ENCODE assay signal across 23 mouse cellular contexts in the genomic region with DNA sequence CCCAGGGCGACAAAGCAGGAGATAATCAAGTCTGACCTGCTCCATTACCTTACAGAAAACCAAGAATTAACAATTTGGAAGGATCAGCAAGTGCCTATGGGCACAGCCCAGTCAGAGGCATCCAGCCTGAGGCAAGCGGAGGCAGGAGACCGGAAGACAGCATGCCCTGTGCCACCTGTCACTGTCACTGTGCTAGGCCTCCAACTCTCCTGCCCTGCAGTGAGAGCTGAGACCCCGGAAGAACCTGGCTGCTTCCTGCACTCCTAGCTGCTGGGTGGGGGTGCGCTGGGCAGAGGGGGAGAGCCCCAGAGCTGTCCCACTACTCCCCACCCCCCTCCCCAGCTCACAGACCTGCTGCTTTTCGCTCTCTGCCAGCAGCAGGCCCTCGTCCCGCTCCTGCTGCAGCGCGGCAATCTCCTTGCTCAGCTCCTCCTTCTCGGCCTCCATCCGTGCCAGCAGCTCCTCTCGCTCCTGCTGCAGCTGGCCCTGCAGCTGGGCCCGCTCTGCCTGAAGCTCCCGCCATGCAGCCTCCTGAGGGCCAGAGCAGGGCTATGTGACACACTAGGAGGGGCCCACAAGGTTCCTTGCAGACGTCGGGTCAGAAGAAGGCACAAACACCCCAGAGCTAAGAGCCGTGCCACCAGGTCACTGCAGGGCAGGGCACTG. TPM values are rescaled to one million over a fixed set of nuclear protein-coding genes. Genes with fewer than 3 reads are reported as not detected.
DNase-seq lines count a peak whose midpoint lies in the region; ATAC-seq lines count a peak whose summit lies in the region.
"Had no signal": no experiment of that assay in that cellular context is flagged by ENCODE, and none has a peak within 500 bp of the region (broad histone marks: within the 10 kb centered on the region; RNA-seq: fewer than 3 reads in every experiment).

No protein-coding gene starts in this region.

- no peak overlapping the region for H3K27ac ChIP-seq in forebrain, embryonic 13.5 days
- no peak overlapping the region for H3K27ac ChIP-seq in forebrain, embryonic 15.5 days (replicated peaks)
- H3K27ac ChIP-seq in hindbrain, embryonic 10.5 days: 0 out of 2 replicates have a peak overlapping the region, but pooled peaks have one; percentile 25
- no peak overlapping the region for H3K27ac ChIP-seq in hindbrain, embryonic 12.5 days
- peak overlapping the region; percentile 48 for H3K27ac ChIP-seq in embryonic facial prominence, embryonic 10.5 days (replicated peaks)
- H3K27ac ChIP-seq in embryonic facial prominence, embryonic 12.5 days: no peak overlapping the region
- H3K27ac ChIP-seq: heart, embryonic 15.5 days; intestine, embryonic 15.5 days; left cerebral cortex, adult 2 months; liver, embryonic 12.5 days; neural tube, embryonic 13.5 days had no signal

- H3K36me3 ChIP-seq in forebrain, embryonic 13.5 days (ENCODE audit: poor library complexity, severe bottlenecking): peaks cover 84% of the 10 kb centered on the region
- H3K36me3 ChIP-seq in forebrain, embryonic 15.5 days: peaks cover 16% of the 10 kb centered on the region; the same call in 1 of the 2 replicates
- peaks cover 95% of the 10 kb centered on the region for H3K36me3 ChIP-seq in hindbrain, embryonic 10.5 days
- peaks cover 82% of the 10 kb centered on the region for H3K36me3 ChIP-seq in hindbrain, embryonic 12.5 days
- peaks cover 95% of the 10 kb centered on the region for H3K36me3 ChIP-seq in embryonic facial prominence, embryonic 10.5 days (replicated peaks)
- H3K36me3 ChIP-seq in embryonic facial prominence, embryonic 12.5 days: peaks cover 71% of the 10 kb centered on the region
- H3K36me3 ChIP-seq: heart, embryonic 15.5 days; intestine, embryonic 15.5 days had no signal

- peak; percentile 10; the same call in 1 of the 2 replicates for ATAC-seq in forebrain, embryonic 13.5 days
- ATAC-seq in forebrain, embryonic 15.5 days (replicated peaks): no peak
- no peak for ATAC-seq in hindbrain, embryonic 12.5 days (ENCODE audit: low FRiP score)
- no peak for ATAC-seq in embryonic facial prominence, embryonic 12.5 days (ENCODE audit: insufficient number of reproducible peaks, insufficient read depth, low FRiP score, low TSS enrichment)
- ATAC-seq: liver, embryonic 12.5 days had no signal

- WGBS in forebrain, embryonic 13.5 days: 91% methylated on average over 18 of the region's 18 CpGs
- WGBS in forebrain, embryonic 15.5 days: 82% methylated on average over 18 of the region's 18 CpGs
- WGBS in hindbrain, embryonic 10.5 days: 90% methylated on average over 18 of the region's 18 CpGs
- 90% methylated on average over 17 of the region's 18 CpGs for WGBS in hindbrain, embryonic 12.5 days
- 88% methylated on average over 18 of the region's 18 CpGs for WGBS in embryonic facial prominence, embryonic 10.5 days
- WGBS in embryonic facial prominence, embryonic 12.5 days: 88% methylated on average over 18 of the region's 18 CpGs

- H3K9me3 ChIP-seq in forebrain, embryonic 13.5 days (replicated peaks): no peaks in the 10 kb centered on the region
- H3K9me3 ChIP-seq in forebrain, embryonic 15.5 days: no peaks in the 10 kb centered on the region
- H3K9me3 ChIP-seq in hindbrain, embryonic 10.5 days: no peaks in the 10 kb centered on the region
- no peaks in the 10 kb centered on the region for H3K9me3 ChIP-seq in hindbrain, embryonic 12.5 days (replicated peaks)
- no peaks in the 10 kb centered on the region for H3K9me3 ChIP-seq in embryonic facial prominence, embryonic 10.5 days
- no peaks in the 10 kb centered on the region for H3K9me3 ChIP-seq in embryonic facial prominence, embryonic 12.5 days
- H3K9me3 ChIP-seq: embryonic facial prominence, embryonic 13.5 days; heart, embryonic 15.5 days; intestine, embryonic 15.5 days; liver, embryonic 12.5 days; megakaryocyte, embryonic 14.5 days; neural tube, embryonic 13.5 days had no signal

- no peak overlapping the region for H3K4me3 ChIP-seq in forebrain, embryonic 13.5 days
- no peak overlapping the region for H3K4me3 ChIP-seq in forebrain, embryonic 15.5 days
- H3K4me3 ChIP-seq in hindbrain, embryonic 10.5 days: no peak overlapping the region
- no peak overlapping the region for H3K4me3 ChIP-seq in hindbrain, embryonic 12.5 days
- no peak overlapping the region for H3K4me3 ChIP-seq in embryonic facial prominence, embryonic 10.5 days
- no peak overlapping the region for H3K4me3 ChIP-seq in embryonic facial prominence, embryonic 12.5 days
- H3K4me3 ChIP-seq: embryonic facial prominence, embryonic 13.5 days; heart, embryonic 15.5 days; intestine, embryonic 15.5 days; left cerebral cortex, adult 2 months; liver, embryonic 12.5 days; megakaryocyte, embryonic 14.5 days; neural tube, embryonic 13.5 days had no signal

- peaks cover 10% of the 10 kb centered on the region; the same call in 1 of the 2 replicates for H3K4me1 ChIP-seq in forebrain, embryonic 13.5 days
- H3K4me1 ChIP-seq in forebrain, embryonic 15.5 days: peaks cover 4% of the 10 kb centered on the region
- peaks cover 7% of the 10 kb centered on the region; the same call in 1 of the 2 replicates for H3K4me1 ChIP-seq in hindbrain, embryonic 10.5 days (replicated peaks)
- peaks cover 11% of the 10 kb centered on the region; the same call in 1 of the 2 replicates for H3K4me1 ChIP-seq in hindbrain, embryonic 12.5 days
- H3K4me1 ChIP-seq in embryonic facial prominence, embryonic 10.5 days: 0 out of 2 replicates have a peak, but pooled peaks cover 3% of the 10 kb centered on the region
- H3K4me1 ChIP-seq in embryonic facial prominence, embryonic 12.5 days: no peaks in the 10 kb centered on the region

- H3K27me3 ChIP-seq in forebrain, embryonic 13.5 days: no peaks in the 10 kb centered on the region
- H3K27me3 ChIP-seq in forebrain, embryonic 15.5 days: no peaks in the 10 kb centered on the region
- no peaks in the 10 kb centered on the region for H3K27me3 ChIP-seq in hindbrain, embryonic 10.5 days (ENCODE audit: insufficient read depth, poor library complexity, severe bottlenecking)
- 0 out of 2 replicates have a peak, but pooled peaks cover 3% of the 10 kb centered on the region for H3K27me3 ChIP-seq in hindbrain, embryonic 12.5 days
- no peaks in the 10 kb centered on the region for H3K27me3 ChIP-seq in embryonic facial prominence, embryonic 10.5 days (replicated peaks; ENCODE audit: low read depth, poor library complexity, severe bottlenecking)
- H3K27me3 ChIP-seq in embryonic facial prominence, embryonic 12.5 days: no peaks in the 10 kb centered on the region
- H3K27me3 ChIP-seq: embryonic facial prominence, embryonic 13.5 days; heart, embryonic 15.5 days; intestine, embryonic 15.5 days; liver, embryonic 12.5 days; neural tube, embryonic 13.5 days had no signal

- H3K9ac ChIP-seq in forebrain, embryonic 13.5 days: 0 out of 2 replicates have a peak overlapping the region, but pooled peaks have one; percentile 5
- no peak overlapping the region for H3K9ac ChIP-seq in forebrain, embryonic 15.5 days (replicated peaks)
- no peak overlapping the region for H3K9ac ChIP-seq in hindbrain, embryonic 12.5 days
- H3K9ac ChIP-seq in embryonic facial prominence, embryonic 12.5 days: peak overlapping the region; percentile 24; the same call in 1 of the 2 replicates
- H3K9ac ChIP-seq: heart, embryonic 15.5 days; intestine, embryonic 15.5 days; liver, embryonic 12.5 days; neural tube, embryonic 13.5 days had no signal

- H3K4me2 ChIP-seq in forebrain, embryonic 13.5 days: no peak overlapping the region
- no peak overlapping the region for H3K4me2 ChIP-seq in forebrain, embryonic 15.5 days (replicated peaks)
- no peak overlapping the region for H3K4me2 ChIP-seq in hindbrain, embryonic 12.5 days (replicated peaks)
- H3K4me2 ChIP-seq in embryonic facial prominence, embryonic 12.5 days (replicated peaks): no peak overlapping the region
- H3K4me2 ChIP-seq: embryonic facial prominence, embryonic 13.5 days; heart, embryonic 15.5 days; intestine, embryonic 15.5 days; liver, embryonic 12.5 days; neural tube, embryonic 13.5 days had no signal

- DNase-seq in hindbrain, embryonic 10.5 days (ENCODE audit: low spot score): no peak
- no peak for DNase-seq in embryonic facial prominence, embryonic 10.5 days (ENCODE audit: low spot score)
- DNase-seq in adrenal gland, adult 2 months: no peak
- DNase-seq: heart, postnatal 4 days; kidney, adult 9 months; kidney, postnatal 25 days; left cerebral cortex, postnatal 4 days; lung, adult 2 months; right cerebral cortex, adult 18-20 months; thymus, postnatal 4 days had no signal

RNA-seq across cellular contexts. Expression of a gene that starts 20.5 kb away (rescaled TPM):
- polyA plus RNA-seq in forebrain, embryonic 13.5 days (2015; fragmentation: Nextera tagmentation; extraction: Ambion mirVana): 253 and 270 TPM in 2 replicates
- 215 and 229 TPM in 2 replicates for polyA plus RNA-seq in forebrain, embryonic 15.5 days (2015; fragmentation: Nextera tagmentation; extraction: Ambion mirVana)
- polyA plus RNA-seq in hindbrain, embryonic 10.5 days (2016; fragmentation: Nextera tagmentation; extraction: Ambion mirVana): 307 and 334 TPM in 2 replicates
- polyA plus RNA-seq in hindbrain, embryonic 12.5 days (2016; fragmentation: Nextera tagmentation; extraction: Ambion mirVana): 344 and 345 TPM in 2 replicates
- polyA plus RNA-seq in embryonic facial prominence, embryonic 10.5 days (2016; fragmentation: Nextera tagmentation; extraction: Ambion mirVana): 399 and 480 TPM in 2 replicates
- polyA plus RNA-seq in embryonic facial prominence, embryonic 12.5 days (2016; fragmentation: Nextera tagmentation; extraction: Ambion mirVana): 646 and 656 TPM in 2 replicates
- 10 to 100 TPM in 1 of 2 experiments, 1 to 10 TPM in 1; 5.7 to 11.1 TPM for total RNA-seq in adrenal gland, adult 2 months (2021)
- 37.8 and 42.4 TPM in 2 replicates for polyA plus RNA-seq in adrenal gland, adult 2 months (2012; rRNA removed)
- total RNA-seq: granulocyte monocyte progenitor cell, adult 5-6 weeks had no signal

RNA-seq across cellular contexts. Expression of a gene that starts 29.7 kb away (rescaled TPM):
- polyA plus RNA-seq in forebrain, embryonic 13.5 days (2015; fragmentation: Nextera tagmentation; extraction: Ambion mirVana): 7.4 and 7.7 TPM in 2 replicates
- polyA plus RNA-seq in forebrain, embryonic 15.5 days (2015; fragmentation: Nextera tagmentation; extraction: Ambion mirVana): 8.3 and 10.2 TPM in 2 replicates
- polyA plus RNA-seq in hindbrain, embryonic 10.5 days (2016; fragmentation: Nextera tagmentation; extraction: Ambion mirVana): 11.4 and 12.0 TPM in 2 replicates
- polyA plus RNA-seq in hindbrain, embryonic 12.5 days (2016; fragmentation: Nextera tagmentation; extraction: Ambion mirVana): 13.2 and 14.1 TPM in 2 replicates
- 11.0 and 11.3 TPM in 2 replicates for polyA plus RNA-seq in embryonic facial prominence, embryonic 10.5 days (2016; fragmentation: Nextera tagmentation; extraction: Ambion mirVana)
- polyA plus RNA-seq in embryonic facial prominence, embryonic 12.5 days (2016; fragmentation: Nextera tagmentation; extraction: Ambion mirVana): 13.2 TPM in 2 replicates
- total RNA-seq in adrenal gland, adult 2 months (2021): 1 to 10 TPM; 5.6 to 7.4 TPM
- polyA plus RNA-seq in adrenal gland, adult 2 months (2012; rRNA removed): 7.1 and 10.5 TPM in 2 replicates

RNA-seq across cellular contexts. Expression of a gene that starts 44.0 kb away (rescaled TPM):
- polyA plus RNA-seq in forebrain, embryonic 13.5 days (2015; fragmentation: Nextera tagmentation; extraction: Ambion mirVana): 76.9 and 85.9 TPM in 2 replicates
- polyA plus RNA-seq in forebrain, embryonic 15.5 days (2015; fragmentation: Nextera tagmentation; extraction: Ambion mirVana): 123 and 127 TPM in 2 replicates
- 54.8 and 82.1 TPM in 2 replicates for polyA plus RNA-seq in hindbrain, embryonic 10.5 days (2016; fragmentation: Nextera tagmentation; extraction: Ambion mirVana)
- 110 and 113 TPM in 2 replicates for polyA plus RNA-seq in hindbrain, embryonic 12.5 days (2016; fragmentation: Nextera tagmentation; extraction: Ambion mirVana)
- polyA plus RNA-seq in embryonic facial prominence, embryonic 10.5 days (2016; fragmentation: Nextera tagmentation; extraction: Ambion mirVana): 42.4 and 43.2 TPM in 2 replicates
- 56.1 and 63.3 TPM in 2 replicates for polyA plus RNA-seq in embryonic facial prominence, embryonic 12.5 days (2016; fragmentation: Nextera tagmentation; extraction: Ambion mirVana)
- total RNA-seq in adrenal gland, adult 2 months (2021): 10 to 100 TPM; 31.8 to 37.1 TPM
- polyA plus RNA-seq in adrenal gland, adult 2 months (2012; rRNA removed): 183 and 226 TPM in 2 replicates

RNA-seq across cellular contexts. Expression of a gene that starts 47.5 kb away (rescaled TPM):
- polyA plus RNA-seq in forebrain, embryonic 13.5 days (2015; fragmentation: Nextera tagmentation; extraction: Ambion mirVana): 44.9 and 48.0 TPM in 2 replicates
- polyA plus RNA-seq in forebrain, embryonic 15.5 days (2015; fragmentation: Nextera tagmentation; extraction: Ambion mirVana): 50.5 and 55.8 TPM in 2 replicates
- polyA plus RNA-seq in hindbrain, embryonic 10.5 days (2016; fragmentation: Nextera tagmentation; extraction: Ambion mirVana): 60.2 and 66.0 TPM in 2 replicates
- polyA plus RNA-seq in hindbrain, embryonic 12.5 days (2016; fragmentation: Nextera tagmentation; extraction: Ambion mirVana): 57.6 and 60.7 TPM in 2 replicates
- polyA plus RNA-seq in embryonic facial prominence, embryonic 10.5 days (2016; fragmentation: Nextera tagmentation; extraction: Ambion mirVana): 65.6 and 69.4 TPM in 2 replicates
- 79.8 and 84.5 TPM in 2 replicates for polyA plus RNA-seq in embryonic facial prominence, embryonic 12.5 days (2016; fragmentation: Nextera tagmentation; extraction: Ambion mirVana)
- 10 to 100 TPM; 55.8 to 65.3 TPM for total RNA-seq in adrenal gland, adult 2 months (2021)
- polyA plus RNA-seq in adrenal gland, adult 2 months (2012; rRNA removed): 54.8 and 63.7 TPM in 2 replicates

RNA-seq across cellular contexts. Expression of a gene that starts 57.5 kb away (rescaled TPM):
- 0.20 and 0.30 TPM in 2 replicates for polyA plus RNA-seq in forebrain, embryonic 13.5 days (2015; fragmentation: Nextera tagmentation; extraction: Ambion mirVana)
- polyA plus RNA-seq in forebrain, embryonic 15.5 days (2015; fragmentation: Nextera tagmentation; extraction: Ambion mirVana): 0.53 TPM in 1 of 2 replicates, not detected in the other
- not detected in 2 replicates for polyA plus RNA-seq in hindbrain, embryonic 10.5 days (2016; fragmentation: Nextera tagmentation; extraction: Ambion mirVana)
- 0.13 TPM in 1 of 2 replicates, not detected in the other for polyA plus RNA-seq in hindbrain, embryonic 12.5 days (2016; fragmentation: Nextera tagmentation; extraction: Ambion mirVana)
- polyA plus RNA-seq in embryonic facial prominence, embryonic 10.5 days (2016; fragmentation: Nextera tagmentation; extraction: Ambion mirVana): 0.05 and 0.11 TPM in 2 replicates
- 0.14 TPM in 1 of 2 replicates, not detected in the other for polyA plus RNA-seq in embryonic facial prominence, embryonic 12.5 days (2016; fragmentation: Nextera tagmentation; extraction: Ambion mirVana)
- not detected for total RNA-seq in adrenal gland, adult 2 months (2021)
- not detected in 2 replicates for polyA plus RNA-seq in adrenal gland, adult 2 months (2012; rRNA removed)
- total RNA-seq: adrenal gland, adult 18-20 months; granulocyte monocyte progenitor cell, adult 5-6 weeks; heart, postnatal 4 days had no signal
- polyA plus RNA-seq: intestine, embryonic 15.5 days; liver, embryonic 12.5 days; lung, adult 2 months; neural tube, embryonic 13.5 days had no signal

Comparison
In these comparisons a context has a peak if more than half of its experiments do, and no peak if none do; other contexts are left out.
1. H3K27ac ChIP-seq: peak in hindbrain, embryonic 10.5 days (single experiment) and embryonic facial prominence, embryonic 10.5 days (single experiment); none in forebrain, embryonic 13.5 days (single experiment), forebrain, embryonic 15.5 days (single experiment), hindbrain, embryonic 12.5 days (single experiment) and embryonic facial prominence, embryonic 12.5 days (single experiment).
2. H3K9ac ChIP-seq: peak in forebrain, embryonic 13.5 days (single experiment) and embryonic facial prominence, embryonic 12.5 days (single experiment); none in forebrain, embryonic 15.5 days (single experiment) and hindbrain, embryonic 12.5 days (single experiment).